Mouse (Mus musculus) forebrain, embryonic 14.5 days (tissue): ENCODE results near the gene Gm5741. TPM values are rescaled to one million over a fixed set of nuclear protein-coding genes. Genes with fewer than 3 reads are reported as not detected.
A peak's percentile ranks its signal among the peaks of the same experiment; 100 is the strongest.

Experiments
- microRNA-seq: library from miRNA; unstranded; fragments of <30 nt; microRNA quantifications from one replicate; pipeline ENCODE4, GENCODE M21; 2016
- polyA plus RNA-seq: library from polyadenylated mRNA; unstranded; fragments of >200 nt; fragmentation: Nextera tagmentation; extraction: Ambion mirVana; gene quantifications from 2 replicates; pipeline ENCODE4 v1.2.1, GENCODE M21; 2014

Gene Gm5741
- polyA plus RNA-seq, 1 experiment from 2014 or later = not detected

Small RNA genes lying within 50 kb of the gene (microRNA-seq; reads per million reads assigned to microRNA genes)
- gene Gm23388 (0.66 reads per million), gene Mir7070 (1.7 reads per million, percentile 7 among the genes with 10 or more reads in this experiment)

Other genes with a start within 250 kb of the Gm5741 start
- 8.6 and 9.4 TPM in 2 replicates for gene Dand5, start 245.2 kb downstream of the Gm5741 start, polyA plus RNA-seq
- 35.2 and 41.3 TPM in 2 replicates for gene Gadd45gip1, start 236.5 kb downstream of the Gm5741 start, polyA plus RNA-seq
- gene Rad23a, start 227.3 kb downstream of the Gm5741 start, polyA plus RNA-seq = 87.3 and 88.1 TPM in 2 replicates
- 514 and 606 TPM in 2 replicates for gene Calr, start 221.0 kb downstream of the Gm5741 start, polyA plus RNA-seq
- gene Farsa, start 211.0 kb downstream of the Gm5741 start, polyA plus RNA-seq = 92.3 and 102 TPM in 2 replicates
- gene Syce2, start 195.9 kb downstream of the Gm5741 start, polyA plus RNA-seq = 58.0 and 71.5 TPM in 2 replicates
- 27.1 and 30.0 TPM in 2 replicates for gene Gcdh, start 174.1 kb downstream of the Gm5741 start, polyA plus RNA-seq
- gene Klf1, start 166.1 kb downstream of the Gm5741 start, polyA plus RNA-seq = 0.74 and 0.99 TPM in 2 replicates
- gene Dnase2a, start 159.4 kb downstream of the Gm5741 start, polyA plus RNA-seq = 4.8 and 5.5 TPM in 2 replicates
- gene Mast1, start 130.6 kb downstream of the Gm5741 start, polyA plus RNA-seq = 24.5 and 40.2 TPM in 2 replicates
- gene Rtbdn, start 121.0 kb downstream of the Gm5741 start, polyA plus RNA-seq = 0.47 and 0.73 TPM in 2 replicates
- not detected in 2 replicates for gene Gm49661, start 98.5 kb downstream of the Gm5741 start, polyA plus RNA-seq
- gene Prdx2, start 98.4 kb downstream of the Gm5741 start, polyA plus RNA-seq = 1,735 and 2,101 TPM in 2 replicates
- gene Rnaseh2a, start 98.2 kb downstream of the Gm5741 start, polyA plus RNA-seq = 93.3 and 111 TPM in 2 replicates
- 5.0 and 6.5 TPM in 2 replicates for gene Junb, start 89.3 kb downstream of the Gm5741 start, polyA plus RNA-seq
- gene Hook2, start 77.4 kb downstream of the Gm5741 start, polyA plus RNA-seq = 13.0 and 20.3 TPM in 2 replicates
- gene Best2, start 53.5 kb downstream of the Gm5741 start, polyA plus RNA-seq = not detected in 2 replicates
- gene Asna1, start 42.7 kb downstream of the Gm5741 start, polyA plus RNA-seq = 166 and 178 TPM in 2 replicates
- 166 and 169 TPM in 2 replicates for gene Trir, start 41.2 kb downstream of the Gm5741 start, polyA plus RNA-seq
- gene Tnpo2, start 31.1 kb downstream of the Gm5741 start, polyA plus RNA-seq = 27.8 and 36.8 TPM in 2 replicates
- gene Fbxw9, start 7.9 kb downstream of the Gm5741 start, polyA plus RNA-seq = 46.5 and 56.2 TPM in 2 replicates
- 83.4 and 85.3 TPM in 2 replicates for gene Dhps, start 3.8 kb upstream of the Gm5741 start, polyA plus RNA-seq
- 147 and 170 TPM in 2 replicates for gene Wdr83os, start 12.8 kb upstream of the Gm5741 start, polyA plus RNA-seq
- gene Wdr83, start 13.3 kb upstream of the Gm5741 start, polyA plus RNA-seq = 49.7 and 50.1 TPM in 2 replicates
- 10.8 and 14.5 TPM in 2 replicates for gene Man2b1, start 15.3 kb upstream of the Gm5741 start, polyA plus RNA-seq
- 1.7 and 2.7 TPM in 2 replicates for gene Zfp791, start 55.1 kb upstream of the Gm5741 start, polyA plus RNA-seq
- gene Cks1brt, start 83.9 kb upstream of the Gm5741 start, polyA plus RNA-seq = not detected in 2 replicates
- not detected in 2 replicates for gene Olfr371, start 158.0 kb upstream of the Gm5741 start, polyA plus RNA-seq
- 101 and 105 TPM in 2 replicates for gene Orc6, start 231.7 kb upstream of the Gm5741 start, polyA plus RNA-seq
- 183 and 209 TPM in 2 replicates for gene Vps35, start 231.8 kb upstream of the Gm5741 start, polyA plus RNA-seq